Mouse (Mus musculus) liver, embryonic 14.5 days (tissue): ENCODE data around the gene Luzp2.

Experiments used
- CTCF ChIP-seq: IDR thresholded peaks from 2 replicates; pipeline ENCODE4 v1.5.1; 2016; ENCODE audit warnings: antibody characterized with exemption, low read depth, control low read depth
- EP300 ChIP-seq: IDR thresholded peaks from 2 replicates; pipeline ENCODE4 v1.6.1; 2016; ENCODE audit warnings: antibody characterized with exemption, low read depth

DNA sequence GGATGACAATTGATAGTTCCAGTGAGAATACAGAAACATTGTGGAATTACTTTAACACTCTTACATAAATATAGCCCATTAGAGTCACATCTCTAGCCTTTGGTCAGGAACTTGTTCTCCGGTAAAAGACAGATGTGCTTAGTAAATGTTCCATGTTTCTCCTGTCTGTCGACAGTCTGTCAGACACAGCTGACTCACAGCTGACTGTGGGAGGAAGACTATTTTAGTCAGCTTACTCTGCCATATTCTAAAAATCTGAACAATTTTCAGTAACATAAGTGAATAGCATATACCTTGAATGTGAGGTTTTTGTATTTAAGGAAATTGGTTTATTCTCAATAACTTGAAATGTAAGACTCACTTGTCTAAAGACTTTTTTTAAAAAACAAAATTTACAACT, 363.5 kb downstream of the Luzp2 start:
- TF ChIP-seq CTCF, result no peak
- no peak for TF ChIP-seq EP300
